8 mouse cellular contexts compared by ENCODE assay signal in the genomic region with DNA sequence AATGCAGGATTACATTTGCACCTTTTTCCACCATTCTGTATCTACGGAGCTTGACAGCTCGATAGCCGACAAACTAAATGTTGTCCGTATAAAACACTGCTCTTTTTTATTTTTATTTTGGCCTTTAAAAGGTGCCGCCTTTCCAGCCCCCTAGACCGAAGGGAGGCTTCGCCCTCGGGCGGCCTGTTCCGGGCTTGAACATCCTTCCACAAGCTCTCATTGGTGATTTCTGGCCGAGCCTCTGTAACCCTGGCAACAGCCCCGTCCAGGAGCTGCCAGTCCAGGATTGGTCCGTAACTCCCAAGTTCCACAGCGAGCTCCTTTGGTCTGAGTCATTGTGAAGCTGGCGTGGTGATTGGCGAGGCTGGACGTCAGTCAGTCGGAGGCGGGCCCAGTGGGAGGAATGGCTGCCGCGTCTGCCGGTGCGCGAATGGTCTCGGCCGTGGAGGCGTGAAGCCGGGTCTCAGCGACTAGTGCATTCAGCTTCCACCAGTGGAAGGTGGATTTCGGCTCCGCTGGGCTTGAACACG. TPM values are rescaled to one million over a fixed set of nuclear protein-coding genes. Genes with fewer than 3 reads are reported as not detected.
DNase-seq lines count a peak whose midpoint lies in the region; ATAC-seq and TF ChIP-seq lines count a peak whose summit lies in the region.

A gene (plus strand): TSS at position 51 of the 530 bp plus-strand sequence.

- peak; percentile 100 for ATAC-seq in G1E (ENCODE audit: extremely low read depth, insufficient number of reproducible peaks, low FRiP score, poor library complexity, severe bottlenecking)
- peak; percentile 100 for ATAC-seq in forebrain, embryonic 16.5 days
- ATAC-seq in lung, embryonic 14.5 days (ENCODE audit: insufficient read depth) = peak; percentile 100

- no peak for TF ChIP-seq CTCF in G1E (IDR thresholded peaks at IDR 0.05; ENCODE audit: low read depth, low read length)
- TF ChIP-seq CTCF in layer of hippocampus, adult 2 months (conservative IDR thresholded peaks at IDR 0.05) = peak; percentile 15; the same call in 1 of the 2 replicates
- TF ChIP-seq CTCF in lung, embryonic 14.5 days (IDR thresholded peaks at IDR 0.05; ENCODE audit: low read depth) = no peak
- no peak for TF ChIP-seq CTCF in olfactory bulb, adult 2 months (IDR thresholded peaks at IDR 0.05; ENCODE audit: insufficient read depth, low read depth, low read length)
- peak; percentile 69 for TF ChIP-seq CTCF in thymus, adult 2 months (IDR thresholded peaks at IDR 0.05; ENCODE audit: borderline replicate concordance, control insufficient read depth, extremely low read depth, insufficient read depth, low read length, poor library complexity)

- no peaks in the 10 kb centered on the region for H3K9me3 ChIP-seq in G1E (replicated peaks)
- no peaks in the 10 kb centered on the region for H3K9me3 ChIP-seq in forebrain, embryonic 16.5 days (ENCODE audit: control insufficient read depth, low read length)
- no peaks in the 10 kb centered on the region for H3K9me3 ChIP-seq in lung, embryonic 14.5 days (ENCODE audit: low read depth, low read length)

- peak within 1 kb of the TSS; percentile 65 for H3K4me2 ChIP-seq in forebrain, embryonic 16.5 days (ENCODE audit: low read length)
- peak within 1 kb of the TSS; percentile 72 for H3K4me2 ChIP-seq in lung, embryonic 14.5 days

- WGBS in forebrain, embryonic 16.5 days = under 1% methylated on average over 32 of the region's 32 CpGs
- WGBS in lung, embryonic 14.5 days = 1% methylated on average over 32 of the region's 32 CpGs
- under 1% methylated on average over 32 of the region's 32 CpGs for WGBS in olfactory bulb, adult 2 months
- WGBS in thymus, adult 2 months = 1% methylated on average over 32 of the region's 32 CpGs

- no peaks in the 10 kb centered on the region for H3K27me3 ChIP-seq in G1E (ENCODE audit: insufficient read depth, low read length)
- no peaks in the 10 kb centered on the region for H3K27me3 ChIP-seq in forebrain, embryonic 16.5 days (replicated peaks; ENCODE audit: control insufficient read depth, insufficient read depth, low read length)
- H3K27me3 ChIP-seq in lung, embryonic 14.5 days (ENCODE audit: insufficient read depth, low read length) = no peaks in the 10 kb centered on the region
- H3K27me3 ChIP-seq in thymus, adult 2 months (ENCODE audit: control insufficient read depth, insufficient read depth, low read length) = no peaks in the 10 kb centered on the region

- intact Hi-C loops in heart, postnatal 36 days (cut with DNase I) = loop anchor here (1.0 kb wide), 1 partner anchor 17 kb away; a partner anchor contains a TSS

- H3K4me1 ChIP-seq in G1E (ENCODE audit: insufficient read depth, low read depth, low read length) = peaks cover 23% of the 10 kb centered on the region
- peaks cover 14% of the 10 kb centered on the region for H3K4me1 ChIP-seq in forebrain, embryonic 16.5 days (replicated peaks; ENCODE audit: control insufficient read depth, insufficient read depth, low read length)
- H3K4me1 ChIP-seq in lung, embryonic 14.5 days (ENCODE audit: insufficient read depth) = peaks cover 5% of the 10 kb centered on the region; the same call in 1 of the 2 replicates
- peaks cover 25% of the 10 kb centered on the region for H3K4me1 ChIP-seq in olfactory bulb, adult 2 months (ENCODE audit: control insufficient read depth, insufficient read depth, low read length)
- H3K4me1 ChIP-seq in thymus, adult 2 months (replicated peaks; ENCODE audit: control insufficient read depth, insufficient read depth, low read length) = 0 out of 2 replicates have a peak, but pooled peaks cover 2% of the 10 kb centered on the region

- DNase-seq in G1E (ENCODE audit: low spot score) = peak; percentile 98
- DNase-seq in cerebellum, adult 18-20 months = peak; percentile 100
- DNase-seq in heart, postnatal 36 days = peak; percentile 100
- peak; percentile 99 to 100 for DNase-seq in layer of hippocampus, adult 2 months (ENCODE audit: low spot score in 2 of 2)
- peak; percentile 99 for DNase-seq in lung, embryonic 14.5 days
- peak; percentile 100 for DNase-seq in thymus, adult 2 months

- peaks cover 73% of the 10 kb centered on the region for H3K36me3 ChIP-seq in G1E (replicated peaks)
- H3K36me3 ChIP-seq in forebrain, embryonic 16.5 days (ENCODE audit: control insufficient read depth, insufficient read depth) = peaks cover 23% of the 10 kb centered on the region
- peaks cover 33% of the 10 kb centered on the region for H3K36me3 ChIP-seq in lung, embryonic 14.5 days (ENCODE audit: insufficient read depth)
- H3K36me3 ChIP-seq in thymus, adult 2 months (ENCODE audit: control insufficient read depth, insufficient read depth, low read length) = peaks cover 8% of the 10 kb centered on the region; the same call in 1 of the 2 replicates

- TF ChIP-seq POLR2A in olfactory bulb, adult 2 months (IDR thresholded peaks at IDR 0.05; ENCODE audit: insufficient read depth, low read depth, low read length) = peak; percentile 66; the same call in 1 of the 2 replicates
- peak; percentile 77 for TF ChIP-seq POLR2A in thymus, adult 2 months (IDR thresholded peaks at IDR 0.05; ENCODE audit: control insufficient read depth, extremely low read depth, insufficient read depth, low read length, poor library complexity)

- peak within 1 kb of the TSS; percentile 83 for H3K27ac ChIP-seq in forebrain, embryonic 16.5 days (ENCODE audit: low read length)
- peak within 1 kb of the TSS; percentile 94 for H3K27ac ChIP-seq in layer of hippocampus, adult 2 months
- peak within 1 kb of the TSS; percentile 87 for H3K27ac ChIP-seq in lung, embryonic 14.5 days (ENCODE audit: low read depth)
- peak within 1 kb of the TSS; percentile 40 for H3K27ac ChIP-seq in olfactory bulb, adult 2 months (ENCODE audit: insufficient read depth, low read depth, low read length)
- H3K27ac ChIP-seq in thymus, adult 2 months (ENCODE audit: control insufficient read depth, insufficient read depth, low read length) = no peak within 1 kb of the TSS

- H3K4me3 ChIP-seq in G1E (ENCODE audit: low read depth, low read length) = peak within 1 kb of the TSS; percentile 88
- peak within 1 kb of the TSS; percentile 67 for H3K4me3 ChIP-seq in forebrain, embryonic 16.5 days (replicated peaks; ENCODE audit: low read length)
- peak within 1 kb of the TSS; percentile 63 for H3K4me3 ChIP-seq in layer of hippocampus, adult 2 months
- H3K4me3 ChIP-seq in lung, embryonic 14.5 days (ENCODE audit: low read depth, low read length) = peak within 1 kb of the TSS; percentile 80
- H3K4me3 ChIP-seq in olfactory bulb, adult 2 months (ENCODE audit: insufficient read depth, low read depth, low read length) = peak within 1 kb of the TSS; percentile 55
- peak within 1 kb of the TSS; percentile 75 for H3K4me3 ChIP-seq in thymus, adult 2 months (ENCODE audit: control insufficient read depth, insufficient read depth, low read length)

- H3K9ac ChIP-seq in forebrain, embryonic 16.5 days (replicated peaks; ENCODE audit: low read depth, low read length) = peak within 1 kb of the TSS; percentile 73
- H3K9ac ChIP-seq in lung, embryonic 14.5 days = peak within 1 kb of the TSS; percentile 63

RNA-seq across cellular contexts. Expression of the gene that starts here (rescaled TPM):
- total RNA-seq in G1E (2014; fragmentation: Nextera tagmentation) = 19.0 and 22.2 TPM in 2 replicates
- total RNA-seq in G1E (2017) = 3.8 and 4.1 TPM in 2 replicates
- polyA plus RNA-seq in G1E (2012) = 33.9 and 38.4 TPM in 2 replicates
- 24.2 and 26.8 TPM in 2 replicates for polyA plus RNA-seq in forebrain, embryonic 16.5 days (2015; fragmentation: Nextera tagmentation; extraction: Ambion mirVana)
- total RNA-seq in heart, postnatal 36 days (2021) = 1 to 10 TPM; 4.2 to 4.5 TPM
- 10 to 100 TPM; 23.6 to 25.2 TPM for total RNA-seq in layer of hippocampus, adult 2 months (2021)
- polyA plus RNA-seq in lung, embryonic 14.5 days (2014; fragmentation: Nextera tagmentation; extraction: Ambion mirVana) = 20.8 and 21.1 TPM in 2 replicates
- not detected in 2 replicates for polyA plus RNA-seq in olfactory bulb, adult 2 months (2012; ENCODE audit: insufficient read depth, insufficient read length, low replicate concordance, missing spikeins)
- polyA plus RNA-seq in thymus, adult 2 months (2012; rRNA removed) = 9.5 and 11.5 TPM in 2 replicates

Comparison
In these comparisons a context has a peak if more than half of its experiments do, and no peak if none do; other contexts are left out.
1. RNA of the gene that starts here (polyA plus RNA-seq): 33.9 to 38.4 TPM in G1E, 24.2 to 26.8 TPM in forebrain, embryonic 16.5 days, 20.8 to 21.1 TPM in lung, embryonic 14.5 days and 9.5 to 11.5 TPM in thymus, adult 2 months; not detected in olfactory bulb, adult 2 months; every median in the first group is over 10 times any median in the second.
2. CTCF ChIP-seq: peak in layer of hippocampus, adult 2 months (single experiment) and thymus, adult 2 months (single experiment); none in G1E (single experiment), lung, embryonic 14.5 days (single experiment) and olfactory bulb, adult 2 months (single experiment).
3. Peak in every context shown above with its lines, with median percentiles within 50 percentile points of each other: ATAC-seq, DNase-seq and H3K4me3 ChIP-seq.